Mouse (Mus musculus) urinary bladder, postnatal 14 days (tissue): ENCODE measurements around the gene Paf1.
"Not testable (repeated sequence)": the region's sequence is repeated elsewhere in the genome, so short reads cannot be mapped to it uniquely, and the experiment has no call there.

Experiments
- DNase-seq: peaks from one replicate; pipeline ENCODE4 v3.0.0; 2021; ENCODE audit warnings: low spot score

Gene Paf1

GRCm38 (mm10) chr7:28384162-28384561 lies 8.6 kb upstream of the Paf1 start:
- DNase-seq, result no peak

DNA sequence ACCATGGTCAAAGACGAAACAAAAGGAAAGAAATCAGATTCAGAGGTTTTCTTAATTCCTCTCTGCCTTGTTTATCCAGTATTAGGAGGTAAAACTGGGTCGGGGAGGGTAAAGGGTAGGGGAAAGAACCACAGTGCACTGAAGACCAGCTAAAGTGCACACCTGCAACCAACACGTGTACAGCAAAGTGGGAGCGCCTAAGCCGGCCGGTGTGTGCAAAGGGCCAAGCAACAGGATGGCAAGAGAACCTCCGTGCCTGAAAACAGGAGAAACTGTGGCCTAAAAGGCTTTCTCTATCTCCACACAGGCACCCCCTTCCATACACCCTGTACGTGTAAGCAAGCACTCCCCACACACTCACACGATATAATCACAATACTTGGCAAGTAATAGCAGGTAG lies 7.6 kb upstream of the Paf1 start:
- no peak for DNase-seq

DNA sequence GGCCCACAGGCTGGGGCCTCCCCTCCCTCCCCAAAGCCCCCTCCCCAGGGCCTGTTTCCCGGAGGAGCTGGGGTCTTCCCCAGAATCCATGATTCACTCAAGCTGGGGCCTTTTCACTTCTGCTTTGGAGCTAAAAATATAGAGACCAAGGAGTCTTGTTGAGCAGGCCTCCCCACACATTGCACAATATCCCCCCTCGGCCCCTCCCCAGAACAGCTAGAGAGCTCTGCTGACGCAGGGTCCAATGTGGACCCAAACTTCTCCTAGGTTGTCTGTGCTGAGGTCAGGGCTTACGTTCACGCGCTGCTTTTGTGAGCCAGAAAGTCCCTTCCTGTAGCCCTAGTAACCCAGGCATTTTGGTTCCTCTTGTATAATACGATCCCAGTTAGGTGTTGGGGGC lies 6.7 kb upstream of the Paf1 start:
- DNase-seq, result peak; percentile 29

DNA sequence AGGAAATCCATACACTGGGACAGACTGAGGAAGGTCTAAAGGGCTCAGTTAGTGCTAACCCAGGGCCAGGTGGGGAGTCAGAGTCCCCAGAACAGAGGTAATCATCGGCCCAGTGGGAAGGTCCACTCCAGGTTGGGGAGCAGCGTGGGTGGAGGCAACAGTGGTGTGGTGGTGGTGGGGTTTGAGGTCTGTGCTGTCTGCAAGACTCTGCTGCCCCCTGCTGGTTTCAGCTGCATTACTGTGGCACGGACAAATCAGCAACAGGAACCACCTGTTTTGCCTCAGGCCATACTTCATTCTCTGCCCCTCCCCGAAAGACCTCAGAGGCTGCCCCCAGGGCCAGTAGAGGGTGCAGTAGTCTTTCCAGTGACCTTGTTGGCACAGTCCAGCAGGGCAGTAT lies 6.3 kb upstream of the Paf1 start:
- peak; percentile 90 for DNase-seq

DNA sequence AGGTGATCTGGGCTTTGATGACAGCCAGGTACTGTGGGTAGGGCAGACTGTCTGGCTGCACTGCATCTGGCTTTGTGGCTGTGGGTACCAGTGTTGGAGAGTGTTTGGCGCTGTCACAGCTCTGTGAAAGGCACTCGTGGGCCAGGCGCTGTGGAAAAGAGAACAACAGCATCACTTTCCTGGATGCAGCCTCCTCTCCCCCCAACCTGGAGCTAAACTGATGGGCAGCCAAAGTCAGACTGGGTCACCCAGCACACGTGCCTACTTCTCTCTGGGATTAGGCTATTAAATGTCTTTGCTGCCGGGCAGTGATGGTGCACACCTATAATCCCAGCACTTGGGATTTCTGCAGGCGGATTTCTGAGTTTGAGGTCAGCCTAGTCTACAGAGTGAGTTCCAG lies 5.9 kb upstream of the Paf1 start:
- DNase-seq, result not testable (repeated sequence)

GRCm38 (mm10) chr7:28387384-28387783 lies 5.4 kb upstream of the Paf1 start:
- DNase-seq, result not testable (repeated sequence)

DNA sequence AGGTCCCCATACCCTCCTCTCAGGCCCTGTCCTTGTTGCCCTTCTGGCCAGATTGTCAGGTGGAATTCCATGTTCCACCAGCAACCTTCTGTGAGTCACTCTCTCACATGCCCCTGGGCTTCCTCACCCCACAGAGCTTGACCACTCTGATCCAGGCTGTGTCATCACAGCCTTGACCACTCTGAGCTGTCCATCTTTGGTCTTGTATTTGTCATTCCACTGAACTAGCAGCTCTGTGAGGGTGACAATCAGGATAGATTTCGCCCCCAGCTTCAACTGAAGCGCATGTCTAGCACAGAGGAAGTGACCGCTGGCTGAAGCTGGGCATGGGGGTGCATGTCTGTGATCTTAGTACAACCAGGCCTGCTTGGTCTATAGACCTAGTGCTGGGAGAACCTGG lies 2.4 kb upstream of the Paf1 start:
- no peak for DNase-seq

- DNase-seq, result peak; percentile 3
These were observed 661 bp downstream of the Paf1 start for GRCm38 (mm10) chr7:28393272-28393951.

DNA sequence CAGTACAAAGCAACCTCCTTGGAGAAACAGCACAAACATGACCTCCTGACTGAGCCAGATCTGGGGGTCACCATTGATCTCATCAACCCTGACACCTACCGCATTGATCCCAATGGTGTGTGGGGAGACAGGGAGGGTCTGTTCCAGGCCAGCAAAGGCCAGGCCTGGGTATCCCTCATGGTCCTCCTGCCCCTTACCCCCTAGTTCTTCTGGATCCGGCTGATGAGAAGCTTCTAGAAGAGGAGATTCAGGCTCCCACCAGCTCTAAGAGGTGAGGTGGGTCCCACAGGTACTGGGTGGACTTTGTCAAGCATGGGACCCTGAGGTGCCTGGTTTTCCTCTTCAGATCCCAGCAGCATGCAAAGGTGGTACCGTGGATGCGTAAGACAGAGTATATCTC lies 2.7 kb downstream of the Paf1 start:
- no peak for DNase-seq

- no peak for DNase-seq
These were observed 5.2 kb downstream of the Paf1 start for GRCm38 (mm10) chr7:28398000-28398399.

- DNase-seq, result no peak
These were observed 6.1 kb downstream of the Paf1 start for GRCm38 (mm10) chr7:28398696-28399340.

- no peak for DNase-seq
These were observed 8.3 kb downstream of the Paf1 start for GRCm38 (mm10) chr7:28401030-28401429.

DNA sequence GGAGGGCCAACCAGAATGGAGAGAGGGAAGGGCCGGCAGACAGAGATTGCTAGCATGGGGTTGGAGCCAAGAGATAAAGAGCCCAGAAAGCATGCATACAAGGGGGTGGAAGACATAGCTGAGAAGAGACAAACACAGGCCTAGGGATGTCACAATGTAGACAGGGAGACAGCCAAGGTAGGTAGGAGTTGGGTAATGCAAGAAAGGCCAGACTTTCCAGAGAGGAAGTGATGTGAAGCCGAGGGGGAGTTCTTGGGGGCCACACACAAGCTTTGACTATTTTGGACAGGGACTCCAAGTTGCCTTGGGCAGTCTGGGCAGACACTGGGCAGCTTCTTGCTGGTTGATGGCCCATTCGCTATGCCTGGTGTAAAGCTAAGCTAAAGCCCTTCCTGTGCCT lies 9.2 kb downstream of the Paf1 start:
- no peak for DNase-seq

GRCm38 (mm10) chr7:28410841-28411475 lies 18.2 kb downstream of the Paf1 start:
- DNase-seq, result peak; percentile 75

- DNase-seq, result no peak
These were observed 20.1 kb downstream of the Paf1 start for GRCm38 (mm10) chr7:28412826-28413225.

- DNase-seq, result no peak
These were observed 24.6 kb downstream of the Paf1 start for GRCm38 (mm10) chr7:28417368-28417767.

GRCm38 (mm10) chr7:28418096-28418670 lies 25.4 kb downstream of the Paf1 start:
- DNase-seq, result peak; percentile 70

- DNase-seq, result peak; percentile 24
These were observed 26.7 kb downstream of the Paf1 start for GRCm38 (mm10) chr7:28419416-28419815.

DNA sequence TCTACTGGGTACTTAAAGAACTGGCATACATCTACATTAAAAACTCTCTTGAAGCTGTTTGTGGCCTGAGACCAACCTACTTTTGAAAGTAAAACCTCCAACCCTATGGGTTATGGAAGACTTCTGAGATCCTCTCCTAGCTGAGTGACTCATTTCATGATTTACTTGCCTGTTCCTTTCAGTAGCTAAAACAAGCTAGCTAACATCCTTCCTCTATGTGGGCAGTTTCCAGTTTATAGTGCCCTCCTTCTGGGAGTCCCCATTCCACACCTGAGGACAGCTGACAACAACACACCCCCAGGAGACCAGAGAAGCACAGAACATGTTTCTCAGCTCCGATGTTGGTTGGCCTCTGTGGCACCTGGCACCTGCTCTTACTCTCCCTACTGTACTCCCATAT lies 30.3 kb downstream of the Paf1 start:
- DNase-seq, result no peak

DNA sequence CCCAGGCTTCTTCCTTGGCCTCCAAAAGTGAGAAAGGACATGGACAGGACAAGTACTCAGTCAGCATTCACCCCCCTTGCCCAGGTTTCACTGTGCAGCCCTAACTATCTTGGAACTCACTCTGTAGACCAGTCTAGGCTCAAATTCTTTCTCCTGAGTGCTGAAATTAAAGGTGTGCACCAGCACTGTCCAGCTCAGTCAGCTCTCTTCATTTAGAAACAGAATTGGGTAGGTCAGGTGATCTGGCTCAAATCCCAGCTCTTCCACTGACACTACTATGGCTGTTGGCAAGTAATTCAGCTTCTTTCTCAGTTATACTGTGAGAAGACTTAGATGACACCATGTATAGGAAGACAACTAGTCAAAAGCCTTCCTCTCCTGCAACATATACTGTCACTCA lies 35.0 kb downstream of the Paf1 start:
- DNase-seq, result no peak

DNA sequence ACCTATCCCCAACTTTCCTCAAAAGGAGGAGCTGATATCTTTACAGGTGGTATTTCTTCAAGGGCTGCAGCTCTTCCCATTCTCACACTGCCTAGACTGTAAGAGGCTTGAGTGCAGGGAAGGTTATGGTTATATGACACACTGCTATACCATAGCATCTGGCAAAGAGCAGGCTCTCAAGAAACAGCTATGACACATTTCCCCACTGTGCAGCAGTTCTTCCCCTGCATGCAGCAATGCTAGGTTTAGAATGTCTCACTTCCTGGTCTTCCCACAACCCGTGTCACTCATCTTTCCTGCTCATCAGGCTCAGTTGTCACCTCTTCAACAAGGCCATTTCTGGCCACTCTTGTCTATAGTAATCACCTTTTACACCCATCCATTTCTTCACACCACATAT lies 37.8 kb downstream of the Paf1 start:
- DNase-seq, result no peak

- no peak for DNase-seq
These were observed 39.5 kb downstream of the Paf1 start for GRCm38 (mm10) chr7:28432252-28432651.

DNA sequence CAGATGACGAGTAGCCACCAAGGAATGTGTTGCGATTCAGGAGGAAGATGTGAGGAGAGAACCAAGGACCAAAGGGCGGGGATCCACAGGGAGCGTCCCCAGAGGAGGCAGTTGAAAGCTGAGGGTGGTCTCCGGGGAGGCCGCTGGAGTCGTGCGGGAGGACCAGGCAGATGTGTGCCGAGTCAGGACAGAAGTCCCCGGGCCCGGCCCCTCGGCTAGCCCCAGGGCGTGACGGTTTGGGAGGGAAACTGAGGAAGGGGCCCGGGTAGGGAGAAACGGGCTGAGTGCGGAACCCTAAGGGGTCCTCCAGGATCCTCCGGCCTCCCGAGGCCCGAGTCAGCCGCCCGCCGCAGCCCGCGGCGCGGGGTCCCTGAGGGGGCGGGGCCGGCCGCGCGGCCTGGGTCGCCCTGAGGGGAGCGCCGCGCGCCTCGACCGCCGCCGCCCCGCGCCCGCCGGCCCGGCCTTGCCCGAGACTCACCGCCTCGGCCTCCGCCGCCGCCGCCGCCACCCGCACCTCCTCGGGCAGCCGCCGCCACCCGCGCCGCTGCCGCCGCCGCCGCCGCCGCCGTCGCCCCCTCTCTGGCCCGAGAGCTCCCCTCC lies 43.0 kb downstream of the Paf1 start:
- peak; percentile 21 for DNase-seq
